Mouse (Mus musculus): ENCODE measurements around the gene Lsamp. TPM values are rescaled to one million over a fixed set of nuclear protein-coding genes. Genes with fewer than 3 reads are reported as not detected.
A peak's percentile ranks its signal among the peaks of the same experiment; 100 is the strongest.

Gene Lsamp
- polyA plus RNA-seq, 1 experiment from 2014 or later = 5.5 TPM

- no peaks in the 10 kb centered on the region for H3K4me1 ChIP-seq (ENCODE audit: control insufficient read depth, insufficient read depth, low read length)
- no peak overlapping the region for H3K27ac ChIP-seq (ENCODE audit: low read depth, low read length)
- H3K27me3 ChIP-seq (ENCODE audit: control insufficient read depth, insufficient read depth, low read length) = no peaks in the 10 kb centered on the region
- H3K4me2 ChIP-seq (replicated peaks; ENCODE audit: low read depth, low read length) = no peak overlapping the region
- no peaks in the 10 kb centered on the region for H3K36me3 ChIP-seq (ENCODE audit: control insufficient read depth, insufficient read depth, low read length)
- WGBS = 56% methylated on average over 2 of the region's 2 CpGs
- no peak overlapping the region for H3K4me3 ChIP-seq (ENCODE audit: low read length)
- H3K9ac ChIP-seq (ENCODE audit: low read depth, low read length) = no peak overlapping the region
- H3K9me3 ChIP-seq (ENCODE audit: control insufficient read depth, low read length) = no peaks in the 10 kb centered on the region
- ATAC-seq (ENCODE audit: low FRiP score, low TSS enrichment) = no peak
These were observed 323.5 kb downstream of the Lsamp start for GRCm38 (mm10) chr16:40307666-40308065.

DNA sequence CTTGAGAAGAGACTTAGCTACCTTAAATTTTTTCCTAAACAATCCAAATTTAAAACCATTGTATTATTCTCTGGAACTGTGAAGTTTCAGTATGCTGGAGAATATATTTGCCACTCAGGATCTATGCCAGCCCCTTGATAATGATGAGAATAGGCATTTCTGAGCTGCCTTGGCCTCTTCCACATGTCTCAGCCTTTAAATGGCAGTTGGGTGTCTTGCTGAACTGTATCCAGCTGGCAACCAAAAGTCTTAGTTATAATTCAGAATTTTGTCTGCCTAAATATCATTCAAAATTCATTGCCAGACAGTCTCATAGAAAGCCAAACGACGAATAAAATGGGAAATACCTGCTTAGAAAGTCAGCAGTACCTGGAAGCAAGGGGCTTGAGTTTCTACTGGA, 332.0 kb downstream of the Lsamp start:
- WGBS = 87% methylated on average over 2 of the region's 2 CpGs
- Histone ChIP-seq H3K27ac (ENCODE audit: low read depth, low read length) (no peak overlapping the region), H3K27me3 (ENCODE audit: control insufficient read depth, insufficient read depth, low read length) (no peaks in the 10 kb centered on the region), H3K9me3 (ENCODE audit: control insufficient read depth, low read length) (no peaks in the 10 kb centered on the region), H3K36me3 (ENCODE audit: control insufficient read depth, insufficient read depth, low read length) (no peaks in the 10 kb centered on the region), H3K4me2 (replicated peaks; ENCODE audit: low read depth, low read length) (no peak overlapping the region), H3K4me1 (ENCODE audit: control insufficient read depth, insufficient read depth, low read length) (no peaks in the 10 kb centered on the region), H3K9ac (ENCODE audit: low read depth, low read length) (no peak overlapping the region), H3K4me3 (ENCODE audit: low read length) (no peak overlapping the region)
- no peak for ATAC-seq (ENCODE audit: low FRiP score, low TSS enrichment)

DNA sequence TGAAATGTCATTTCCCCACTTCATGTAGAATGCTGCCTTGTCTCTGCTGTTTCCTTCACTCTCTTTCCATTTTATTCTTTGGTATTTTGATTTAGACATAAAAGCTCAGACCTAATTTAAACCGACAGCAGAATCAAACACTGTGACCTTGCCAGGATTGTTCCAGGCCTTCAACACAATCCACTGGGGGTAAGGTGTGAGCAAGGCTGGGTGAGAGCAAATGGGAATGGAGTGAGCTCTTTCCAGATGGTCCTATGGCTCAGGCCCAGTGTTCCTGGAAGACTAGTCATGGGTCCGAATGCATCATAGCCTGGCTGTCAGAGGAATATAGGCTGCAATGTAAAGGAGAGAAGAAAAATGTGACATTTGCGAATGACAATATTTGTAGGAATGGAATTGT, 340.6 kb downstream of the Lsamp start:
- no peaks in the 10 kb centered on the region for H3K9me3 ChIP-seq (ENCODE audit: control insufficient read depth, low read length)
- no peaks in the 10 kb centered on the region for H3K4me1 ChIP-seq (ENCODE audit: control insufficient read depth, insufficient read depth, low read length)
- no peak overlapping the region for H3K4me3 ChIP-seq (ENCODE audit: low read length)
- no peaks in the 10 kb centered on the region for H3K36me3 ChIP-seq (ENCODE audit: control insufficient read depth, insufficient read depth, low read length)
- no peak overlapping the region for H3K9ac ChIP-seq (ENCODE audit: low read depth, low read length)
- H3K27me3 ChIP-seq (ENCODE audit: control insufficient read depth, insufficient read depth, low read length) = no peaks in the 10 kb centered on the region
- no peak overlapping the region for H3K27ac ChIP-seq (ENCODE audit: low read depth, low read length)
- 86% methylated on average over 3 of the region's 3 CpGs for WGBS
- no peak for ATAC-seq (ENCODE audit: low FRiP score, low TSS enrichment)
- H3K4me2 ChIP-seq (replicated peaks; ENCODE audit: low read depth, low read length) = no peak overlapping the region

DNA sequence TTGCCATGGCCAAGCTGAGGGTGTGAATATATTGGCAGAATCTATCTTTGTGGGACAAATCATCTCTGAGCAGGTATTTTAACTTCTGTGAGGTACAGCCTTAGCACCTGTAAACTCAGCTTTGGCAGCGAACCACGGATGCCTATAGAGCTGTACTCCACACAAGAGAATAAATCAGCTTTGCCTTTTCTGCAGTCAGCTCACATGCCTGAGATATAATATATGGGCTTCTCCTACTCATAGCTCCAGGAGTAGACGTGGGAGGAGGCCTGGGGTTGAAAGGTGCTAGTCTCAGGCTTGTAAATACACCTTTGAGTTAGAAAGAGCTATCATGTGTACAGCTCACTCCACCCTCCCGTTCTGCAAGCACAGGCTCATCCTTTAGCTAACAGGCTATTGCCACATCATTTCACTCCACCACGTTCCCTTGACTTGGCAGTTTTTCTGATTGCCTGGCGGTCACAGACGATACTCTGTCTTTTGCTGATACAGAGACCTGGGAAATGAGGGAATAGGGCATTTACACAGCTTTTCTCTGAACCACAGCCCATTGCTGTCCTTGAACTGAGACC, 344.2 kb downstream of the Lsamp start:
- no peak overlapping the region for H3K4me3 ChIP-seq (ENCODE audit: low read length)
- H3K27me3 ChIP-seq (ENCODE audit: control insufficient read depth, insufficient read depth, low read length) = no peaks in the 10 kb centered on the region
- no peaks in the 10 kb centered on the region for H3K4me1 ChIP-seq (ENCODE audit: control insufficient read depth, insufficient read depth, low read length)
- H3K9me3 ChIP-seq (ENCODE audit: control insufficient read depth, low read length) = no peaks in the 10 kb centered on the region
- H3K4me2 ChIP-seq (replicated peaks; ENCODE audit: low read depth, low read length) = no peak overlapping the region
- H3K36me3 ChIP-seq (ENCODE audit: control insufficient read depth, insufficient read depth, low read length) = no peaks in the 10 kb centered on the region
- H3K27ac ChIP-seq (ENCODE audit: low read depth, low read length) = no peak overlapping the region
- WGBS = 30% methylated on average over 7 of the region's 7 CpGs
- H3K9ac ChIP-seq (ENCODE audit: low read depth, low read length) = no peak overlapping the region
- ATAC-seq (ENCODE audit: low FRiP score, low TSS enrichment) = peak; percentile 73; the same call in 1 of the 2 replicates

GRCm38 (mm10) chr16:40369677-40370076, 385.5 kb downstream of the Lsamp start:
- Histone ChIP-seq H3K4me3 (ENCODE audit: low read length) (no peak overlapping the region), H3K27ac (ENCODE audit: low read depth, low read length) (no peak overlapping the region), H3K27me3 (ENCODE audit: control insufficient read depth, insufficient read depth, low read length) (no peaks in the 10 kb centered on the region), H3K36me3 (ENCODE audit: control insufficient read depth, insufficient read depth, low read length) (no peaks in the 10 kb centered on the region), H3K9me3 (ENCODE audit: control insufficient read depth, low read length) (no peaks in the 10 kb centered on the region), H3K9ac (ENCODE audit: low read depth, low read length) (no peak overlapping the region), H3K4me2 (replicated peaks; ENCODE audit: low read depth, low read length) (no peak overlapping the region), H3K4me1 (ENCODE audit: control insufficient read depth, insufficient read depth, low read length) (no peaks in the 10 kb centered on the region)
- WGBS = 88% methylated on average over 5 of the region's 5 CpGs
- no peak for ATAC-seq (ENCODE audit: low FRiP score, low TSS enrichment)

DNA sequence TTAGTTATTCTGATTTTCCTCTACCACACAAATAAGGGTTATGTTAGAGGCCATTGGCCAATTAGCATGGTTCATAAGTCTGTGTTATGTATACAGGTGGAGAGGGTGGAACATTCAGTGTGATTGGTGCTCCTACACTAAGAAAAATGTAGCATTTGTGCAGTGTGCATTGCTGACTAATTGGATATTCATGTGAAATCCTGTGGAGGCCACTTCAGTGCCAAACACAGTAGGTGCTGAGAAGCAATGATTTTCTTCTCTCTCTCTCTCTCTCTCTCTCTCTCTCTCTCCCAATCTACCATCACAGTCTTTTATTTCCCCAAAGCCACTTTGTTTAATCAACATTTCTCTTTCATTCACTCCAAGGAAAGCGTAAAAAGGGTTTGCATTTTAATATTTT, 387.1 kb downstream of the Lsamp start:
- 93% methylated on average over 1 of the region's 1 CpGs for WGBS

GRCm38 (mm10) chr16:40375314-40375713, 391.2 kb downstream of the Lsamp start:
- Histone ChIP-seq H3K27ac (ENCODE audit: low read depth, low read length) (no peak overlapping the region), H3K4me2 (replicated peaks; ENCODE audit: low read depth, low read length) (no peak overlapping the region), H3K9ac (ENCODE audit: low read depth, low read length) (no peak overlapping the region), H3K9me3 (ENCODE audit: control insufficient read depth, low read length) (no peaks in the 10 kb centered on the region), H3K36me3 (ENCODE audit: control insufficient read depth, insufficient read depth, low read length) (no peaks in the 10 kb centered on the region), H3K4me3 (ENCODE audit: low read length) (no peak overlapping the region), H3K27me3 (ENCODE audit: control insufficient read depth, insufficient read depth, low read length) (no peaks in the 10 kb centered on the region), H3K4me1 (ENCODE audit: control insufficient read depth, insufficient read depth, low read length) (no peaks in the 10 kb centered on the region)
- WGBS = 91% methylated on average over 4 of the region's 4 CpGs
- no peak for ATAC-seq (ENCODE audit: low FRiP score, low TSS enrichment)

More for the DNA sequence above, 387.1 kb downstream of the Lsamp start:
- ATAC-seq (ENCODE audit: low FRiP score, low TSS enrichment) = no peak
- H3K4me3 ChIP-seq (ENCODE audit: low read length) = no peak overlapping the region
- no peak overlapping the region for H3K4me2 ChIP-seq (replicated peaks; ENCODE audit: low read depth, low read length)
- H3K36me3 ChIP-seq (ENCODE audit: control insufficient read depth, insufficient read depth, low read length) = no peaks in the 10 kb centered on the region
- H3K9me3 ChIP-seq (ENCODE audit: control insufficient read depth, low read length) = no peaks in the 10 kb centered on the region
- no peaks in the 10 kb centered on the region for H3K4me1 ChIP-seq (ENCODE audit: control insufficient read depth, insufficient read depth, low read length)
- H3K27ac ChIP-seq (ENCODE audit: low read depth, low read length) = no peak overlapping the region
- H3K27me3 ChIP-seq (ENCODE audit: control insufficient read depth, insufficient read depth, low read length) = no peaks in the 10 kb centered on the region
- H3K9ac ChIP-seq (ENCODE audit: low read depth, low read length) = no peak overlapping the region

GRCm38 (mm10) chr16:40377129-40377799, 393.1 kb downstream of the Lsamp start:
- 57% methylated on average over 6 of the region's 6 CpGs for WGBS
- ATAC-seq (ENCODE audit: low FRiP score, low TSS enrichment) = no peak
- Histone ChIP-seq H3K36me3 (ENCODE audit: control insufficient read depth, insufficient read depth, low read length) (no peaks in the 10 kb centered on the region), H3K9ac (ENCODE audit: low read depth, low read length) (no peak overlapping the region), H3K4me3 (ENCODE audit: low read length) (no peak overlapping the region), H3K27me3 (ENCODE audit: control insufficient read depth, insufficient read depth, low read length) (no peaks in the 10 kb centered on the region), H3K4me2 (replicated peaks; ENCODE audit: low read depth, low read length) (no peak overlapping the region), H3K9me3 (ENCODE audit: control insufficient read depth, low read length) (no peaks in the 10 kb centered on the region), H3K4me1 (ENCODE audit: control insufficient read depth, insufficient read depth, low read length) (no peaks in the 10 kb centered on the region), H3K27ac (ENCODE audit: low read depth, low read length) (no peak overlapping the region)

DNA sequence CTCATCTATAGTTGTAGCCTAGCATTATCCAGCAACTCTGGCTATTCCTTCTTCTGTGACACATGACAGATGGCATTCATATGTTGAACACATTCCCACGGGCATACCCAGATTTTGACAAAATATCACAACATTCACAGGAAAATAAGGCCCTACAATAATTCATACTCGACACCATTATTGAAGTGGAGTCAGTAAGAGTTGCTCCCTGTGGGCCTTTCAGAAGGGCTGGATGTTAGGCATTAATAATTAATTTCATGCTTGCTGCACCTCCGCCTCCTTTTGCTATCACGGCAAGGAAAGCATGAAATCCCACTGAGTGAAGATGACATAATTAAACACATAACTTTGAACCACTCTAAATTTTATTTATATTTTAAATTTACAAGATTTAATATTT, 407.9 kb downstream of the Lsamp start:
- Histone ChIP-seq H3K4me1 (ENCODE audit: control insufficient read depth, insufficient read depth, low read length) (no peaks in the 10 kb centered on the region), H3K4me2 (replicated peaks; ENCODE audit: low read depth, low read length) (no peak overlapping the region), H3K27me3 (ENCODE audit: control insufficient read depth, insufficient read depth, low read length) (no peaks in the 10 kb centered on the region), H3K36me3 (ENCODE audit: control insufficient read depth, insufficient read depth, low read length) (no peaks in the 10 kb centered on the region), H3K9me3 (ENCODE audit: control insufficient read depth, low read length) (no peaks in the 10 kb centered on the region), H3K27ac (ENCODE audit: low read depth, low read length) (no peak overlapping the region), H3K9ac (ENCODE audit: low read depth, low read length) (no peak overlapping the region), H3K4me3 (ENCODE audit: low read length) (no peak overlapping the region)
- ATAC-seq (ENCODE audit: low FRiP score, low TSS enrichment) = no peak
- 77% methylated on average over 4 of the region's 4 CpGs for WGBS

Data from kidney, embryonic 14.5 days (tissue).